Mouse (Mus musculus) midbrain, postnatal 0 days (tissue): ENCODE measurements around the gene Pard3b. TPM values are rescaled to one million over a fixed set of nuclear protein-coding genes. Genes with fewer than 3 reads are reported as not detected.

ENCODE experiments used
- ATAC-seq: fragments of 200-750 bp; cut with Nextera tagmentation; 2 replicates; pipeline ENCODE4 v1.8.0; 2017; ENCODE audit warnings: moderate number of reproducible peaks, mild to moderate bottlenecking, moderate TSS enrichment, moderate library complexity; ENCODE audit not compliant: low FRiP score
- DNase-seq: peaks from one replicate; pipeline ENCODE4 v3.0.0-alpha.2; 2015; ENCODE audit warnings: low spot score
- H3K27ac ChIP-seq: fragments of 300-500 bp; sonication (generic); 2 replicates; pipeline ENCODE4 v1.5.1; 2014; ENCODE audit warnings: low read depth, mild to moderate bottlenecking, low read length, mixed read lengths
- H3K27me3 ChIP-seq: fragments of 300-500 bp; sonication (generic); 2 replicates; pipeline ENCODE4 v1.6.1; 2014; ENCODE audit warnings: low read length, control low read depth, mixed read lengths; ENCODE audit not compliant: insufficient read depth
- H3K36me3 ChIP-seq: fragments of 300-500 bp; sonication (generic); 2 replicates; pipeline ENCODE4 v1.6.1; 2014; ENCODE audit warnings: low read length, control low read depth, mixed read lengths; ENCODE audit not compliant: insufficient read depth
- H3K4me1 ChIP-seq: fragments of 300-500 bp; sonication (generic); 2 replicates; pipeline ENCODE4 v1.6.1; 2014; ENCODE audit warnings: mild to moderate bottlenecking, control low read depth, antibody characterized with exemption, low read length, mixed read lengths; ENCODE audit not compliant: insufficient read depth
- H3K4me2 ChIP-seq: fragments of 300-500 bp; sonication (generic); 2 replicates; pipeline ENCODE4 v1.6.1; 2014; ENCODE audit warnings: low read depth, mild to moderate bottlenecking, low read length, mixed read lengths; ENCODE audit not compliant: poor library complexity, severe bottlenecking
- H3K4me3 ChIP-seq: fragments of 300-500 bp; sonication (generic); 2 replicates; pipeline ENCODE4 v1.5.1; 2014; ENCODE audit warnings: low read depth, mild to moderate bottlenecking, low read length, moderate library complexity
- H3K9ac ChIP-seq: fragments of 300-500 bp; sonication (generic); replicated peaks from 2 replicates; pipeline ENCODE4 v1.6.1; 2014; ENCODE audit warnings: mild to moderate bottlenecking, low read length, moderate library complexity, mixed read lengths; ENCODE audit not compliant: poor library complexity, severe bottlenecking
- H3K9me3 ChIP-seq: fragments of 300-500 bp; sonication (generic); 2 replicates; pipeline ENCODE4 v1.6.1; 2016; ENCODE audit warnings: low read length, control low read depth
- CTCF ChIP-seq: IDR thresholded peaks from 2 replicates; pipeline ENCODE4 v1.5.1; 2016; ENCODE audit warnings: antibody characterized with exemption, mild to moderate bottlenecking
- WGBS: fragments of 180-500 bp; shearing (Covaris S2); extraction: QIAGEN DNeasy Blood & Tissue Kit; methylation state at CpG from one replicate; pipeline ENCODE4 v1.1.7; 2014; 5-methylcytosine and 5-hydroxymethylcytosine counted together
- polyA plus RNA-seq: library from polyadenylated mRNA; unstranded; fragments of >200 nt; fragmentation: Nextera tagmentation; extraction: Ambion mirVana; gene quantifications from 2 replicates; pipeline ENCODE4 v1.2.1, GENCODE M21; 2015
- total RNA-seq: library from RNA; depleted of rRNA; stranded (reverse); fragments of >200 nt; gene quantifications from 2 replicates; pipeline ENCODE4 v1.2.3, GENCODE M21; 2014

The Pard3b gene
- total and polyA plus RNA-seq, 2 experiments from 2014 or later, result 5.3 to 7.0 TPM

DNA sequence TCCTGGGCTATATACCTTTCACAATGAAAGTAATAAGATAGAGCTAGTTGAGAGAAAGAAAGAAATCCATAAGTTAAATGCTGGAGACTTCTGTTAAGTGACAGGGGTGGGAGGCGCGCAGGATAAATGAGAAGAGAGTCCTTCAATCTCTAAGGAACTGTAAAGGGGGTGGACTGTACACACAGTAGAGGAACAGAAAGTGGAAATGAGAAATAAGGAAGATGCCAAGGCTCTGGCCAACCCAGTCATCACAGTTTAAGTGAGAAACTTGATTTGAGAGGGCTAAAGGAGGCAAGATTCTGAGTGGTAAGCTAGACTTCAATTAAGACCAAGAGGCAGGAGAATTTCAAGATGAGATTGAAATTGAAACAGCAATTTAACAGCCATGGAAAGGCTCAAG, 645.0 kb downstream of the Pard3b start:
- ATAC-seq, result no peak
- H3K27me3 ChIP-seq, result no peaks in the 10 kb centered on the region

GRCm38 (mm10) chr1:62309376-62309775, 670.8 kb downstream of the Pard3b start:
- DNase-seq, result no peak
- no peak for ATAC-seq
- Histone ChIP-seq H3K4me3 (no peak overlapping the region), H3K27ac (no peak overlapping the region), H3K4me2 (no peak overlapping the region), H3K9me3 (no peaks in the 10 kb centered on the region), H3K27me3 (no peaks in the 10 kb centered on the region), H3K36me3 (no peaks in the 10 kb centered on the region), H3K9ac (no peak overlapping the region), H3K4me1 (no peaks in the 10 kb centered on the region)
- TF ChIP-seq CTCF, result no peak
- 86% methylated on average over 6 of the region's 6 CpGs for WGBS

More for the DNA sequence above, 645.0 kb downstream of the Pard3b start:
- H3K9ac ChIP-seq, result no peak overlapping the region
- H3K4me3 ChIP-seq, result no peak overlapping the region
- H3K4me2 ChIP-seq, result no peak overlapping the region
- H3K36me3 ChIP-seq, result no peaks in the 10 kb centered on the region
- 100% methylated on average over 2 of the region's 2 CpGs for WGBS
- no peak for TF ChIP-seq CTCF
- DNase-seq, result no peak
- no peaks in the 10 kb centered on the region for H3K9me3 ChIP-seq
- H3K4me1 ChIP-seq, result no peaks in the 10 kb centered on the region
- H3K27ac ChIP-seq, result no peak overlapping the region

DNA sequence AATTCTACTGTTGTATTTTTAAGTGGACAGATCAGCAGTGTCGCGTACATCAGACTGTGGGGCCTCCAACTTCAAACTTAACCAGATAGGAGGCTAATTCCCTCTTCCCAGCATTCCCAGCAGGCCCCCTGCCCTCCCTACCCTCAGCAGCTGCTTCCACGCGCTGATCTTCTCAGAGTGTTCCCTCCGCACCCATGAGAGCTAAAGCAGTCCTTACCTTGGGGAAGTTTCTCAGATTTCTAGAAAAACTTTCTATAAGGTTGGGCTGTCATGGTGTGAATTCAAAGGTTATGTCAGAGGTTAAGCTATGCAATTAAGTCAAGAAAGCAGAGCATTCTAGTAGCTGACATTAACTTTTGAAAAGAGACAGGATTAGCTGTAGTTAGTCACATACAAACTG, 686.6 kb downstream of the Pard3b start:
- Histone ChIP-seq H3K27me3 (no peaks in the 10 kb centered on the region), H3K36me3 (no peaks in the 10 kb centered on the region), H3K9me3 (no peaks in the 10 kb centered on the region), H3K9ac (no peak overlapping the region), H3K4me3 (no peak overlapping the region), H3K27ac (no peak overlapping the region), H3K4me1 (no peaks in the 10 kb centered on the region), H3K4me2 (no peak overlapping the region)
- WGBS, result 38% methylated on average over 5 of the region's 5 CpGs
- DNase-seq, result no peak
- no peak for TF ChIP-seq CTCF
- ATAC-seq, result no peak

DNA sequence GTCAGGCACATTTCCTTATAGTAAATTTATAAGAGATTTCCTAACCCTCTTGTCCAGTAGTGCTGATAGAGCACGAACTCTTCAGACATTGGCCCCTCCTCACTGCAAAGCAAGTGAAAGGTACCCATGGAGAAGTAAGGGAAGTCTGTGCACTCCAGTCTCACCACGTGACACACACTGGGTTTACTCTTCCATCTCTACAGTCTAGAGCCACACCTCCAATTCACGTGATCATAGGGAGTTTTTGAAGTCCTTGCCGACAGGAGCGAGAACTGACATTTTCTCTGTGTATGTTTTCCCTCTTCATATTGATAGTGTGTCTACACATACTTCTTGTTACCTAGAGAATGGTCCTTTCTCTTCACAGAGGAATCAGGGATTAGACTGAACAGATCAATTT, 689.1 kb downstream of the Pard3b start:
- H3K36me3 ChIP-seq, result no peaks in the 10 kb centered on the region
- TF ChIP-seq CTCF, result no peak
- no peaks in the 10 kb centered on the region for H3K9me3 ChIP-seq
- H3K9ac ChIP-seq, result no peak overlapping the region
- no peak overlapping the region for H3K4me2 ChIP-seq
- ATAC-seq, result no peak
- H3K27ac ChIP-seq, result no peak overlapping the region
- no peaks in the 10 kb centered on the region for H3K27me3 ChIP-seq
- no peak for DNase-seq
- 90% methylated on average over 5 of the region's 5 CpGs for WGBS
- no peak overlapping the region for H3K4me3 ChIP-seq
- no peaks in the 10 kb centered on the region for H3K4me1 ChIP-seq

DNA sequence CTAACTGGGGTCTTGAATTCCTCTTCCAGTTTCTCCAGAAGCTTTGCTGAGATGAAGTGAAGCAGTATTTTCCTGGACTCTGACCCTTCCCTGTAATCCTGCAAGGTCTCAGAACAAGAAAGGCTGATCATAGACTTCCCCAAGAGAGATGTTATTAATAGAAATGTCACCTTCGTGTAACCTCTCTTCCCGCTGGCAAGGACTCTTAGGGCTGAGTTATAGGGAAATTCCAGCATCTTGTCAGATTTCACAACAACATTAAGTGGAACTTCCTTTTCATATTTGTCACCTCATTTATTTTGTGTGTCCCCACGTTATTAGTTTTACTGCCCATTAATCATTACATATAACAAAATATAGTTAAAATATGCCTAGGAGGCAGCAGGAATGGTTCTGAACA, 690.2 kb downstream of the Pard3b start:
- DNase-seq, result no peak
- Histone ChIP-seq H3K4me2 (no peak overlapping the region), H3K9ac (no peak overlapping the region), H3K4me1 (no peaks in the 10 kb centered on the region), H3K4me3 (no peak overlapping the region), H3K27me3 (no peaks in the 10 kb centered on the region), H3K9me3 (no peaks in the 10 kb centered on the region), H3K27ac (no peak overlapping the region), H3K36me3 (no peaks in the 10 kb centered on the region)
- ATAC-seq, result no peak
- WGBS, result 83% methylated on average over 3 of the region's 3 CpGs
- no peak for TF ChIP-seq CTCF

GRCm38 (mm10) chr1:62333016-62333415, 694.4 kb downstream of the Pard3b start:
- Histone ChIP-seq H3K4me2 (no peak overlapping the region), H3K4me1 (no peaks in the 10 kb centered on the region), H3K9ac (no peak overlapping the region), H3K27ac (no peak overlapping the region), H3K9me3 (no peaks in the 10 kb centered on the region), H3K4me3 (no peak overlapping the region), H3K36me3 (no peaks in the 10 kb centered on the region), H3K27me3 (no peaks in the 10 kb centered on the region)
- 36% methylated on average over 2 of the region's 2 CpGs for WGBS
- no peak for ATAC-seq
- DNase-seq, result peak; percentile 20
- TF ChIP-seq CTCF, result no peak
